Comparison of ENCODE assay signal across 20 mouse cellular contexts in the genomic region with DNA sequence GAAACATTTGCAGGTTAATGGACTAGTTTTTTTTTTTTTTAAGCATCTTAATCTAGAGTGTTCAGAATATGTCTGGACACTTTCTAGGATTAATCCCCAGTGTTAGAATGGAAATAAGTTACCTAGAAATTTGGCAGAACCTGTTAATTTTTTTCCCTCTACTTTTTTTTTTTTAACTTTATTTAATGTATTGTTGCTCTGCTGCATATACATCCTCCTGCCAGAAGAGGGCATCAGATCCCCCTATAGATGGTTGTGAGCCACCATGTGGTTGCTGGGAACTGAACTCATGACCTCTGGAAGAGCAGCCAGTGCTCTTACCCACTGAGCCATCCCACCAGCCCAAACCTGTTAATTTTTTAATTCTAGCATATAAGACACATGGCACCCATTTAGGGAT. TPM values are rescaled to one million over a fixed set of nuclear protein-coding genes. Genes with fewer than 3 reads are reported as not detected.
A peak's percentile ranks its signal among the peaks of the same experiment; 100 is the strongest.
DNase-seq lines count a peak whose midpoint lies in the region; ATAC-seq and TF ChIP-seq lines count a peak whose summit lies in the region.
"Had no signal": no experiment of that assay in that cellular context is flagged by ENCODE, and none has a peak within 500 bp of the region (broad histone marks: within the 10 kb centered on the region; RNA-seq: fewer than 3 reads in every experiment).

No protein-coding gene starts in this region.

- no peak for TF ChIP-seq POLR2A in MEL (IDR thresholded peaks at IDR 0.05; ENCODE audit: control insufficient read depth in 1 of 2, insufficient read depth in 1 of 2, low read depth in 1 of 2, low read length in 2 of 2, poor library complexity in 1 of 2)

- H3K9me3 ChIP-seq in kidney, postnatal 0 days (replicated peaks; ENCODE audit: low read length) = no peaks in the 10 kb centered on the region
- H3K9me3 ChIP-seq in MEL (replicated peaks; ENCODE audit: insufficient read depth, low read length) = no peaks in the 10 kb centered on the region
- H3K9me3 ChIP-seq: G1E; hindbrain, embryonic 12.5 days; midbrain, embryonic 12.5 days; neural tube, embryonic 12.5 days had no signal

- H3K36me3 ChIP-seq in kidney, postnatal 0 days (ENCODE audit: insufficient read depth, low read length) = no peaks in the 10 kb centered on the region
- peaks cover 0 to 7% of the 10 kb centered on the region in 2 experiments; a peak in 2 of 4 replicates for H3K36me3 ChIP-seq in MEL (ENCODE audit: control insufficient read depth in 1 of 2, insufficient read depth in 2 of 2, low read length in 2 of 2)
- H3K36me3 ChIP-seq: heart, embryonic 15.5 days; hindbrain, embryonic 12.5 days; neural tube, embryonic 12.5 days had no signal

- no peak for TF ChIP-seq RAD21 in MEL (IDR thresholded peaks at IDR 0.05; ENCODE audit: low read depth, low read length)

- peak; percentile 36 for TF ChIP-seq CTCF in kidney, postnatal 0 days (IDR thresholded peaks at IDR 0.05; ENCODE audit: low read depth)
- peak in 1 of 3 experiments; percentile 29; a peak in 1 of 6 replicates for TF ChIP-seq CTCF in MEL (IDR thresholded peaks at IDR 0.05 in 2 of 3, conservative IDR thresholded peaks at IDR 0.05 in 1 of 3; ENCODE audit: control insufficient read depth in 1 of 3, insufficient read depth in 1 of 3, low read depth in 2 of 3, low read length in 3 of 3, poor library complexity in 1 of 3, severe bottlenecking in 1 of 3)

- no peak overlapping the region for H3K9ac ChIP-seq in kidney, postnatal 0 days (ENCODE audit: low read depth, low read length)
- H3K9ac ChIP-seq in MEL (ENCODE audit: control insufficient read depth, low read depth, low read length, poor library complexity, severe bottlenecking) = no peak overlapping the region
- H3K9ac ChIP-seq: heart, embryonic 15.5 days; hindbrain, embryonic 12.5 days; lung, embryonic 14.5 days; midbrain, embryonic 12.5 days; neural tube, embryonic 12.5 days had no signal

- no peak overlapping the region for H3K4me2 ChIP-seq in kidney, postnatal 0 days (ENCODE audit: low read length)
- H3K4me2 ChIP-seq: heart, embryonic 15.5 days; hindbrain, embryonic 12.5 days; lung, embryonic 14.5 days; midbrain, embryonic 12.5 days; neural tube, embryonic 12.5 days had no signal

- no peak for ATAC-seq in CD4-positive, CD25-positive, alpha-beta regulatory T cell, adult 4 months
- no peak for ATAC-seq in kidney, postnatal 0 days (replicated peaks; ENCODE audit: low FRiP score, low read depth)
- no peak for ATAC-seq in megakaryocyte, adult 5-6 weeks (ENCODE audit: poor library complexity, severe bottlenecking)

- peak; percentile 37 for DNase-seq in CD4-positive, CD25-positive, alpha-beta regulatory T cell, adult 2 months (ENCODE audit: low read depth, low spot score)
- no peak for DNase-seq in kidney, postnatal 0 days (ENCODE audit: low spot score)
- DNase-seq in kidney, adult 11 months = no peak
- peak; percentile 12 for DNase-seq in A20 (ENCODE audit: low read depth, low spot score)
- DNase-seq in MEL (ENCODE audit: low read depth, low spot score) = no peak
- no peak for DNase-seq in Muller cell, postnatal 12 days (ENCODE audit: inconsistent ontology term)
- DNase-seq: adrenal gland, adult 2 months; cerebellum, adult 8-10 months; liver; lung, embryonic 14.5 days; thymus, postnatal 4 days had no signal

- no peak overlapping the region for H3K27ac ChIP-seq in kidney, postnatal 0 days
- H3K27ac ChIP-seq in MEL (ENCODE audit: control insufficient read depth, low read depth, low read length) = no peak overlapping the region
- H3K27ac ChIP-seq: forebrain, embryonic 10.5 days; heart, embryonic 15.5 days; hindbrain, embryonic 12.5 days; macrophage; midbrain, embryonic 12.5 days; neural tube, embryonic 12.5 days had no signal

- peaks cover 14% of the 10 kb centered on the region for H3K79me2 ChIP-seq in MEL (ENCODE audit: control insufficient read depth, insufficient read depth, low read length, poor library complexity)

- TF ChIP-seq EP300 in MEL (IDR thresholded peaks at IDR 0.05; ENCODE audit: low read depth in 1 of 2, low read length in 2 of 2) = no peak

- H3K27me3 ChIP-seq in kidney, postnatal 0 days (ENCODE audit: insufficient read depth, low read length) = no peaks in the 10 kb centered on the region
- no peaks in the 10 kb centered on the region for H3K27me3 ChIP-seq in MEL (ENCODE audit: control insufficient read depth in 1 of 2, insufficient read depth in 2 of 2, low read length in 2 of 2)
- H3K27me3 ChIP-seq: heart, embryonic 15.5 days; hindbrain, embryonic 12.5 days; midbrain, embryonic 12.5 days; neural tube, embryonic 12.5 days had no signal

- H3K4me3 ChIP-seq in kidney, postnatal 0 days (replicated peaks; ENCODE audit: low read depth, low read length) = no peak overlapping the region
- no peak overlapping the region for H3K4me3 ChIP-seq in MEL (ENCODE audit: control insufficient read depth in 1 of 2, insufficient read depth in 1 of 2, low read depth in 2 of 2, low read length in 2 of 2)
- H3K4me3 ChIP-seq: forebrain, embryonic 10.5 days; heart, embryonic 15.5 days; hindbrain, embryonic 12.5 days; midbrain, embryonic 12.5 days; neural tube, embryonic 12.5 days had no signal

- no peaks in the 10 kb centered on the region for H3K4me1 ChIP-seq in kidney, postnatal 0 days (replicated peaks; ENCODE audit: insufficient read depth, low read length)
- H3K4me1 ChIP-seq in MEL (ENCODE audit: control insufficient read depth in 1 of 2, insufficient read depth in 2 of 2, low read length in 2 of 2) = peaks cover 2 to 3% of the 10 kb centered on the region in 2 experiments; a peak in 1 of 4 replicates

TF ChIP-seq in MEL, 35 proteins besides CTCF, POLR2A, EP300 and RAD21:
- no peak for TF ChIP-seq ZMIZ1 (IDR thresholded peaks at IDR 0.05; ENCODE audit: low read depth, low read length)
- peak; percentile 64 for TF ChIP-seq ZNF384 (IDR thresholded peaks at IDR 0.05; ENCODE audit: low read depth, low read length)
- TF ChIP-seq USF2 (IDR thresholded peaks at IDR 0.05; ENCODE audit: borderline replicate concordance in 1 of 2, insufficient read depth in 1 of 2, low read depth in 1 of 2, low read length in 2 of 2) = no peak
- TF ChIP-seq UBTF (IDR thresholded peaks at IDR 0.05; ENCODE audit: borderline replicate concordance, insufficient read depth, low read depth, low read length) = no peak
- no peak for TF ChIP-seq TCF12 (IDR thresholded peaks at IDR 0.05; ENCODE audit: low read depth, low read length)
- peak; percentile 27; the same call in 1 of the 2 replicates for TF ChIP-seq MYC (IDR thresholded peaks at IDR 0.05; ENCODE audit: low read depth, low read length)
- TF ChIP-seq GABPA (IDR thresholded peaks at IDR 0.05; ENCODE audit: low read depth, low read length) = no peak
- no peak for TF ChIP-seq ETS1 (IDR thresholded peaks at IDR 0.05; ENCODE audit: low read depth, low read length)
- no peak for TF ChIP-seq ZC3H11A (IDR thresholded peaks at IDR 0.05; ENCODE audit: low read depth, low read length)
- no peak for TF ChIP-seq MYB (IDR thresholded peaks at IDR 0.05; ENCODE audit: low read depth, low read length)
- TF ChIP-seq BHLHE40 (IDR thresholded peaks at IDR 0.05; ENCODE audit: borderline replicate concordance, low read depth, low read length) = no peak
- no peak for TF ChIP-seq KAT2A (conservative IDR thresholded peaks at IDR 0.05; ENCODE audit: low read depth, low read length)
- no peak for TF ChIP-seq ELF1 (IDR thresholded peaks at IDR 0.05; ENCODE audit: low read depth, low read length)
- 0 out of 2 replicates have a peak, but pooled peaks have one; percentile 11 for TF ChIP-seq SMC3 (IDR thresholded peaks at IDR 0.05; ENCODE audit: low read depth, low read length)

RNA-seq across cellular contexts. Expression of gene Stam2, which starts 2.0 kb away (rescaled TPM):
- 10 to 100 TPM; 39.3 to 47.8 TPM for polyA plus RNA-seq in CD4-positive, CD25-positive, alpha-beta regulatory T cell, adult 4 months (2017; shearing (Covaris generic))
- polyA plus RNA-seq in kidney, postnatal 0 days (2015; fragmentation: Nextera tagmentation; extraction: Ambion mirVana) = 29.8 and 33.7 TPM in 2 replicates
- 8.3 and 8.9 TPM in 2 replicates for total RNA-seq in MEL (2012; rRNA removed)
- 10 to 100 TPM in 1 of 2 experiments, not detected in 1; 11.5 TPM for polyA plus RNA-seq in MEL (2012; ENCODE audit: insufficient read depth in 1 of 2, insufficient read length in 2 of 2, low read depth in 1 of 2, low replicate concordance in 2 of 2, missing spikeins in 1 of 2)
- total RNA-seq in megakaryocyte, adult 5-6 weeks (2015) = 32.3 and 33.2 TPM in 2 replicates
- total RNA-seq in megakaryocyte, adult 5-6 weeks (2017) = 30.8 and 31.8 TPM in 2 replicates

Comparison
In these comparisons a context has a peak if more than half of its experiments do, and no peak if none do; other contexts are left out.
1. DNase-seq: peak in CD4-positive, CD25-positive, alpha-beta regulatory T cell, adult 2 months (single experiment) and A20 (single experiment); none in kidney, postnatal 0 days (single experiment), kidney, adult 11 months (single experiment), MEL (single experiment) and Muller cell, postnatal 12 days (single experiment).